Comparison of ENCODE assay signal across 11 mouse cellular contexts in the genomic region with DNA sequence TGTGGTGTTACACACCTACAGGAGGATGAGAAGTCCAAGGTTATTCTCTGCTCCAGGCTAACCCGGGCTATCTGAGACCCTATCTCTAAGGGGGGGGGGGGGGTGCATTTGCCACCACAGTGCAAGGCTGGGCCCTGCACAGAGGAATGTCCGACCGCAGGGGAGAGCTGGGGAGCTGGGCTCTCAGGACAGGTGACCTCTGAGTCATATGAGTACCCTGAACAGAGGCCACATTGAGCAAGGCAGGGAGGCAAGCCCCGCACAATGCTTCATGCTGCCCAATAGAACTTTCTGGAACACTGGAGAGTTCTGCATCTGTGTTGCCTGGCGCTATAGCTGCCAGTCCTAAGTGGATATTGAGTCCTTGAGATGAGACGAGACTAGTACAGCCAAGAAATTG.
"Had no signal": no experiment of that assay in that cellular context is flagged by ENCODE, and none has a peak within 500 bp of the region (broad histone marks: within the 10 kb centered on the region; RNA-seq: fewer than 3 reads in every experiment).

No protein-coding gene starts in this region.

- H3K9me3 ChIP-seq: limb, embryonic 15.5 days; neural tube, embryonic 15.5 days had no signal

- H3K4me3 ChIP-seq: limb, embryonic 15.5 days; myocyte; neural tube, embryonic 15.5 days had no signal

- H3K27me3 ChIP-seq: limb, embryonic 15.5 days; neural tube, embryonic 15.5 days had no signal

- H3K27ac ChIP-seq: limb, embryonic 15.5 days; liver, embryonic 14.5 days had no signal

- H3K4me2 ChIP-seq: limb, embryonic 15.5 days; neural tube, embryonic 15.5 days had no signal

- H3K9ac ChIP-seq: limb, embryonic 15.5 days; liver, embryonic 14.5 days; neural tube, embryonic 15.5 days had no signal

- DNase-seq: kidney, adult 8-10 months; kidney, postnatal 25 days; lung, adult 18-20 months; right cerebral cortex, adult 18-20 months; right cerebral cortex, postnatal 25 days; thymus, adult 18-20 months; thymus, postnatal 14 days had no signal
